Mouse (Mus musculus) neural tube, embryonic 12.5 days (tissue): ENCODE measurements at regions not wholly inside any gene's neighbourhood (a gene's known extent, or its start where the extent isn't known, plus 50 kb on each side); places are given as distances from the start of the nearest gene placed in this dataset.
"Not testable (repeated sequence)": the region's sequence is repeated elsewhere in the genome, so short reads cannot be mapped to it uniquely, and the experiment has no call there.

Experiments used
- ATAC-seq: fragments of 200-750 bp; cut with Nextera tagmentation; 2 replicates; pipeline ENCODE4 v1.8.0; 2017; ENCODE audit warnings: low read depth, mild to moderate bottlenecking, moderate TSS enrichment, moderate library complexity; ENCODE audit not compliant: low FRiP score
- H3K27ac ChIP-seq: fragments of 300-500 bp; sonication (generic); 2 replicates; pipeline ENCODE4 v1.5.1; 2016
- H3K27me3 ChIP-seq: fragments of 300-500 bp; sonication (generic); replicated peaks from 2 replicates; pipeline ENCODE4 v1.6.1; 2016; ENCODE audit warnings: mild to moderate bottlenecking
- H3K36me3 ChIP-seq: fragments of 300-500 bp; sonication (generic); 2 replicates; pipeline ENCODE4 v1.6.1; 2016; ENCODE audit warnings: mild to moderate bottlenecking
- H3K4me1 ChIP-seq: fragments of 300-500 bp; sonication (generic); 2 replicates; pipeline ENCODE4 v1.6.1; 2016
- H3K4me2 ChIP-seq: fragments of 300-500 bp; sonication (generic); replicated peaks from 2 replicates; pipeline ENCODE4 v1.6.1; 2016; ENCODE audit warnings: mild to moderate bottlenecking
- H3K4me3 ChIP-seq: fragments of 300-500 bp; sonication (generic); 2 replicates; pipeline ENCODE4 v1.5.1; 2016
- H3K9ac ChIP-seq: fragments of 300-500 bp; sonication (generic); 2 replicates; pipeline ENCODE4 v1.6.1; 2016; ENCODE audit warnings: mild to moderate bottlenecking
- H3K9me3 ChIP-seq: fragments of 300-500 bp; sonication (generic); 2 replicates; pipeline ENCODE4 v1.6.1; 2016; ENCODE audit warnings: mild to moderate bottlenecking
- WGBS: fragments of 180-500 bp; shearing (Covaris S2); methylation state at CpG from one replicate; pipeline ENCODE4 v1.1.7; 2016; 5-methylcytosine and 5-hydroxymethylcytosine counted together

GRCm38 (mm10) chr7:73251187-73251740 lies 124.0 kb upstream of the Rgma start:
- H3K9ac ChIP-seq, result no peak overlapping the region
- H3K4me3 ChIP-seq, result no peak overlapping the region
- no peaks in the 10 kb centered on the region for H3K27me3 ChIP-seq
- H3K9me3 ChIP-seq, result no peaks in the 10 kb centered on the region
- no peak for ATAC-seq
- no peaks in the 10 kb centered on the region for H3K4me1 ChIP-seq
- no peaks in the 10 kb centered on the region for H3K36me3 ChIP-seq
- WGBS, result 72% methylated on average over 6 of the region's 6 CpGs
- H3K4me2 ChIP-seq, result no peak overlapping the region
- no peak overlapping the region for H3K27ac ChIP-seq

GRCm38 (mm10) chr7:73254972-73255371 lies 120.3 kb upstream of the Rgma start:
- H3K4me1 ChIP-seq, H3K9ac ChIP-seq, H3K4me3 ChIP-seq, H3K4me2 ChIP-seq, ATAC-seq, H3K9me3 ChIP-seq, H3K27me3 ChIP-seq, H3K27ac ChIP-seq, H3K36me3 ChIP-seq: not testable (repeated sequence)
- 89% methylated on average over 7 of the region's 7 CpGs for WGBS

DNA sequence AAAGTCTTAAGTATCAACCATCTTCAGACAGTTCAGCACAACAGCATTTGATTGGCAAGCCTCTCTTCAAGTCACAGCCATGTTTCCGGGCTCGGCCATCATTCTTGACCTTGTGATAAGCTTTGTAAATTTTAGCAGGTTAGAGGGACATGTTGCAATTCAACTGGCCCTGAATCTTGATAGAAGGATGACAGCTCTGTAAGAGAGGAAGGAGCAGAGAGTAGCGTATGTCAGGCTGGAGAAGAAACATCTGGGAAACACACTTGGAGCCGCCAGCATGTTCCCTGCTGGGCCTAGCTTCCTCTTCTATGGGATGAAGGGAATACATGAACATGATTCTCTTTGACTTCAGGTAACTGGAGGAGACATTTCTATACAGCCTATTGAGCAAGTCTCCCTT lies 115.2 kb upstream of the Rgma start:
- Histone ChIP-seq H3K4me2 (no peak overlapping the region), H3K27me3 (no peaks in the 10 kb centered on the region), H3K4me1 (no peaks in the 10 kb centered on the region), H3K36me3 (no peaks in the 10 kb centered on the region), H3K9ac (no peak overlapping the region), H3K27ac (no peak overlapping the region), H3K9me3 (no peaks in the 10 kb centered on the region; the same call in 1 of the 2 replicates), H3K4me3 (no peak overlapping the region)
- no peak for ATAC-seq
- 88% methylated on average over 4 of the region's 4 CpGs for WGBS

GRCm38 (mm10) chr7:73261750-73262149 lies 113.6 kb upstream of the Rgma start:
- Histone ChIP-seq H3K4me3 (no peak overlapping the region), H3K4me1 (no peaks in the 10 kb centered on the region), H3K9me3 (no peaks in the 10 kb centered on the region; the same call in 1 of the 2 replicates), H3K4me2 (no peak overlapping the region), H3K9ac (no peak overlapping the region), H3K36me3 (no peaks in the 10 kb centered on the region), H3K27me3 (no peaks in the 10 kb centered on the region), H3K27ac (no peak overlapping the region)
- peak; percentile 58; the same call in 1 of the 2 replicates for ATAC-seq
- WGBS, result 60% methylated on average over 5 of the region's 5 CpGs

DNA sequence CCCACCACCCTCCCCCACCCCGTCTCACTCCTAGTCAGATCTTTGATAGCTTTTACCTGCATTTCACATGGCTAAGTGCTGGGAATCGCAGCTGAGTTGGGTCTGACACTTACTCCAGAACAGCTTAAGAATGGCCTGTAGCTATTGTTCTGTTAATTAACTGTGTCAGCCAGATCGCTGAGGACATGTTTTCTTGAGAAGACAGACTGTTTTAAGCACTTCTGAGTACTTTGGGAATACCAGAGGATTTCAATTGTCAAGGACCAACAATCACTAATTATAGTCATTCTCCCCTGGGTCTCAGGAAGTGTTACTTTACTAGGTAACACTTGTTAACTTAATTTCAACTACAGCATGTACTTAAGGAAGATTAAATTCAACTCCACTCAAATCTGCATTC lies 112.8 kb upstream of the Rgma start:
- Histone ChIP-seq H3K36me3 (no peaks in the 10 kb centered on the region), H3K27ac (no peak overlapping the region), H3K4me2 (no peak overlapping the region), H3K4me1 (no peaks in the 10 kb centered on the region), H3K27me3 (no peaks in the 10 kb centered on the region), H3K9me3 (no peaks in the 10 kb centered on the region; the same call in 1 of the 2 replicates), H3K9ac (no peak overlapping the region), H3K4me3 (no peak overlapping the region)
- no peak for ATAC-seq
- WGBS, result 34% methylated on average over 3 of the region's 3 CpGs

DNA sequence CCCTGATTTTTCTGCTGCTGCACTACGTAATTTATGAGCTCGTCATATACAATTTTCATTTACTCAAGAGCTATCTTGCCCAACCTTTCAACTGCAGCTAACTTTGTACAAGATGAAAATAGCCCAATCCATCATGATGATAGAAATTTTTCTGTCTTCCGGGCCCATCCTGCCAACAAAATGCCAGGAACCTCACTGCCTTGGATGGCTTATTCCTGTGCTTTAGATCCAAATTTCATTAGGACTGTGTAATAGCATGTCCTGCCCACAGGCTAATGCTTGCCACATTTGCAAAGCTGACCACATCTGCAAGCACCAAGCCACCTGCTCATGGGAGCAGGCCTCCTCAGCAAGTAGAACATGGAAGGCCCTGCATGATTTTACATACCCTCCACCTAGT lies 105.7 kb upstream of the Rgma start:
- no peaks in the 10 kb centered on the region for H3K36me3 ChIP-seq
- H3K27me3 ChIP-seq, result no peaks in the 10 kb centered on the region
- H3K4me3 ChIP-seq, result no peak overlapping the region
- no peaks in the 10 kb centered on the region for H3K4me1 ChIP-seq
- no peak overlapping the region for H3K4me2 ChIP-seq
- H3K9ac ChIP-seq, result no peak overlapping the region
- ATAC-seq, result no peak
- no peak overlapping the region for H3K27ac ChIP-seq
- 96% methylated on average over 3 of the region's 3 CpGs for WGBS
- no peaks in the 10 kb centered on the region for H3K9me3 ChIP-seq

DNA sequence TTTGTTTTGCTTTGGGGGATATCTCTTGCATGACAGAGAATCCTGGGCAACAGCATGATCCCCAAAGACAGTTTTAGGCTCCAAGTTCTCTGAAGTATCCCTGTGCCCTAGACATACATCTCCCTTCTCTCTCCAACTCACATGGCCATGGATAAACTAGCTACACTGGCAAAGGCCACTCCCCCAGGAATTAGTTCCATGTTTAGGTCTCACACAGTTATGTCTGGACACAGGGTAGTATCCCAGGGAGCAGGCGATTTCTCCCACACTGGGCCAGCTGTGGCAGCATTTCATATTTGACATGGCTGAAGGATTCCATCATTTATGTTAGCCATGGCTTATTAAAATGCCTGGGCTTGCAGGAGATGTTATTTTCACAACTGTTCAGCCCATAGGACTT lies 102.5 kb upstream of the Rgma start:
- Histone ChIP-seq H3K36me3 (no peaks in the 10 kb centered on the region), H3K9ac (no peak overlapping the region), H3K4me2 (no peak overlapping the region), H3K27ac (no peak overlapping the region), H3K9me3 (no peaks in the 10 kb centered on the region), H3K4me3 (no peak overlapping the region), H3K27me3 (no peaks in the 10 kb centered on the region), H3K4me1 (no peaks in the 10 kb centered on the region)
- WGBS, result 87% methylated on average over 1 of the region's 1 CpGs
- ATAC-seq, result no peak

GRCm38 (mm10) chr7:73275814-73276271 lies 99.5 kb upstream of the Rgma start:
- H3K4me3 ChIP-seq, result no peak overlapping the region
- H3K4me1 ChIP-seq, result no peaks in the 10 kb centered on the region
- no peak overlapping the region for H3K4me2 ChIP-seq
- no peaks in the 10 kb centered on the region for H3K9me3 ChIP-seq
- H3K36me3 ChIP-seq, result no peaks in the 10 kb centered on the region
- no peaks in the 10 kb centered on the region for H3K27me3 ChIP-seq
- H3K27ac ChIP-seq, result no peak overlapping the region
- no peak for ATAC-seq
- WGBS, result 84% methylated on average over 9 of the region's 9 CpGs
- H3K9ac ChIP-seq, result no peak overlapping the region

DNA sequence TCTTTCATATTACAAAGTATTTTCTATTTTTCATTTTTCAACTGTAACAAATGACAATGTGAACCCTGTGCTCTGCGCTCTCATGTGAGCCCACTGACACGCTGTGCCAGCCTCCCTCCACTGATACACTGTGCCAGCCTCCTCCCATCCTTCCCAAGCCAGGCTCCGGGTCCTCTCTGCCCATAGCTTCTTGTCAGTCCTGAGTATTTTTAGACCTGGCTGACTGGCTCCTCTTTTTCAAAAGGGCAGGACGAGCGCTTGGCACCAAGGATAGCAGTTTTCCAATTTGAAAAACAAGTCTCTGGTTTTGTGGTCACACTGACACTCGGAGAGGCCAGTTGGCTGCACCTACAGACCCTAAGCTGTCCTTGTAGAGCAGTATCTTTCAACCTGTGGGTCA lies 96.7 kb upstream of the Rgma start:
- WGBS, result 88% methylated on average over 6 of the region's 6 CpGs
- Histone ChIP-seq H3K4me3 (no peak overlapping the region), H3K9me3 (no peaks in the 10 kb centered on the region), H3K9ac (no peak overlapping the region), H3K4me2 (no peak overlapping the region), H3K27ac (no peak overlapping the region), H3K27me3 (no peaks in the 10 kb centered on the region), H3K4me1 (no peaks in the 10 kb centered on the region), H3K36me3 (no peaks in the 10 kb centered on the region)
- no peak for ATAC-seq

GRCm38 (mm10) chr7:73279936-73280445 lies 95.3 kb upstream of the Rgma start:
- no peak for ATAC-seq
- H3K9me3 ChIP-seq, result no peaks in the 10 kb centered on the region
- H3K27ac ChIP-seq, result no peak overlapping the region
- H3K36me3 ChIP-seq, result no peaks in the 10 kb centered on the region
- H3K9ac ChIP-seq, result no peak overlapping the region
- H3K4me2 ChIP-seq, result no peak overlapping the region
- H3K4me3 ChIP-seq, result no peak overlapping the region
- 92% methylated on average over 4 of the region's 4 CpGs for WGBS
- no peaks in the 10 kb centered on the region for H3K27me3 ChIP-seq
- no peaks in the 10 kb centered on the region for H3K4me1 ChIP-seq

- no peaks in the 10 kb centered on the region for H3K4me1 ChIP-seq
- H3K9ac ChIP-seq, result no peak overlapping the region
- no peaks in the 10 kb centered on the region for H3K36me3 ChIP-seq
- H3K4me2 ChIP-seq, result no peak overlapping the region
- H3K27ac ChIP-seq, result no peak overlapping the region
- no peak overlapping the region for H3K4me3 ChIP-seq
- ATAC-seq, result no peak
- no peaks in the 10 kb centered on the region for H3K9me3 ChIP-seq
- 89% methylated on average over 5 of the region's 5 CpGs for WGBS
- H3K27me3 ChIP-seq, result no peaks in the 10 kb centered on the region
Measured at GRCm38 (mm10) chr7:73286244-73286643, 89.1 kb upstream of the Rgma start.

DNA sequence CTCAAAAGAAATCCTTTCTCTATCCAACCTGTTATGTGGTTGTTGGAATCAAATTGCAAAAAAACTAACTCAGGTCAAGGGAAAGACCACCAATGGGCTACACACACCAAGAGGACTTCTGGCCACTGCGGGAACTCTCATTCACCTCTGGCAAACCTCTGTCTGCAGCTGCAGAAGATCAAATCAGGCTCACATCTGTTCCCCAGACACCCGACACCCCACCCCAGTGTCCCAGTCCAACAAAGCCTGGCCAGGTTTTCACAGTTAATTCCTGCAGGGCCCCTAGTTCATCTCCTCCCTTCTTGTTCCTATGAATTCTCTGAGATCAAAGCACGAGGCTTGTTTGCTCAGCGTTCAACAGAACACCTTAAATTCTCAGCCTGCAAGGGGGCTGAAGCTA lies 82.0 kb upstream of the Rgma start:
- Histone ChIP-seq H3K4me3 (no peak overlapping the region), H3K4me2 (no peak overlapping the region), H3K27me3 (no peaks in the 10 kb centered on the region), H3K4me1 (no peaks in the 10 kb centered on the region), H3K9ac (no peak overlapping the region), H3K9me3 (no peaks in the 10 kb centered on the region), H3K27ac (no peak overlapping the region), H3K36me3 (no peaks in the 10 kb centered on the region)
- 47% methylated on average over 4 of the region's 4 CpGs for WGBS
- ATAC-seq, result no peak

- Histone ChIP-seq H3K27me3 (no peaks in the 10 kb centered on the region), H3K4me1 (no peaks in the 10 kb centered on the region), H3K36me3 (no peaks in the 10 kb centered on the region), H3K4me2 (no peak overlapping the region), H3K4me3 (no peak overlapping the region), H3K9me3 (no peaks in the 10 kb centered on the region), H3K9ac (no peak overlapping the region), H3K27ac (no peak overlapping the region)
- no peak for ATAC-seq
- 92% methylated on average over 6 of the region's 6 CpGs for WGBS
Measured at GRCm38 (mm10) chr7:73294399-73294798, 80.9 kb upstream of the Rgma start.
